Mouse (Mus musculus) bone marrow, adult 2 months (tissue): ENCODE data around the gene Dnajb13.

ENCODE experiments used
- CTCF ChIP-seq: fragments of 200-500 bp; IDR thresholded peaks from 2 replicates; pipeline ENCODE4 v1.5.1; 2011; ENCODE audit warnings: low read length, control low read depth; ENCODE audit not compliant: control insufficient read depth, insufficient read depth
- POLR2A ChIP-seq: fragments of 200-500 bp; IDR thresholded peaks from 2 replicates; pipeline ENCODE4 v1.6.1; 2011; ENCODE audit warnings: low read depth, mild to moderate bottlenecking, control low read depth, low read length, borderline replicate concordance; ENCODE audit not compliant: control insufficient read depth

DNA sequence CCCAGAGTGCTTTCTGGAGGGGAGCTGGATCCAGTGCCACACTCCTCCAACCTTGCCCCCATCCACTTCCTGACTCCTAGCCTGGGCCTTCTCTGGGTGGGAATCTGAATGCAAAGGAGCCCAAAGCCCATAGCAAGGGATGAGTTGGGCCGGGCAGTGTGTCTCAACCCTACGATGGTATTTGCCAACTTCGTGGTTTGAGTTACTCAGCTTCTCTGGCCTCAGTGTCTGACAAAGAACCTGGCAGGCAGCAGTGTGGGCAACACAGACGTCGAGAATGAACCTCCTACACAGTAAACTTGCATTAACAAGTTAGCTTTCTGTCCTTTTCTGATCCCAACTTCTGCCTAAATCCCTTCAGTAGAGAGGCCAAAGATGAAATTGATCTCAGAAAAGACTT, 30.3 kb downstream of the Dnajb13 start:
- no peak for TF ChIP-seq POLR2A
- TF ChIP-seq CTCF = no peak
